Mouse (Mus musculus): ENCODE results near the gene Nt5dc1. TPM values are rescaled to one million over a fixed set of nuclear protein-coding genes. Genes with fewer than 3 reads are reported as not detected.
"Not testable (repeated sequence)": the region's sequence is repeated elsewhere in the genome, so short reads cannot be mapped to it uniquely, and the experiment has no call there.

Nt5dc1 gene
- polyA plus RNA-seq, 1 experiment from 2014 or later: 17.5 TPM

- in situ Hi-C loops (cut with MboI; ENCODE audit: low pct_unique_long_range_greater_than_20kb): no loop called here
- ATAC-seq (peak; percentile 55), DNase-seq (ENCODE audit: low read depth, low spot score) (no peak)
- TF ChIP-seq CTCF (IDR thresholded peaks at IDR 0.05): no peak
- peaks cover 9% of the 10 kb centered on the region for H3K27me3 ChIP-seq
- ChIA-PET CTCF (interaction anchor here (0.8 kb wide), 1 partner anchor 76 kb away, joined by 3 read pairs; no protein-coding TSS in a partner anchor), POLR2A (interaction anchor here (1.1 kb wide), 1 partner anchor 74 kb away, joined by 3 read pairs; no protein-coding TSS in a partner anchor)
These were observed 135.7 kb downstream of the Nt5dc1 start for GRCm38 (mm10) chr10:34282420-34283238.

DNA sequence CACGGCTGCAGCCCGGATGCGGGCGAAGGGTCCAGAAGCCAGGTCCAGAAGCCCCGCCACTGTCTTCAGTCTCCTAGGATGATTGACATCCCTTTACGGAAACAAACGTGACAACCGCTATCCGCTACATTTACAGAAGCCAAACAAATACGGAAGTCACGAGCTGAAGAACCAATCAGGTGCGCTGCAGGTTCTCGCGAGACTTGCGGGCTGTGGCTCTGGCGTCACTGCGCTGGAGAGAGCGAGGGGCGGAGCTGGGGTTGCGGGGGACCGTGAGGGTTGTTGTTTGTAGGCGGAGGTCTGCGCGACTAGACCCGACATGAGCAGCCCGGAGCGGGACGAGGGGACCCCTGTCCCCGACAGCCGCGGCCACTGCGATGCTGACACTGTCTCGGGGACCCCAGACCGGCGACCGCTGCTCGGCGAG is 136.4 kb downstream of the Nt5dc1 start, which contains the start of gene Tspyl1:
Gene Tspyl1 (plus strand): TSS at position 229 of the 427 bp plus-strand sequence.
- CTCF ChIA-PET: interaction anchor here (0.7 to 0.8 kb wide), 2 partner anchors 75 to 263 kb away, joined by 3 read pairs; no protein-coding TSS in a partner anchor
- in situ Hi-C loops (cut with MboI; ENCODE audit: low pct_unique_long_range_greater_than_20kb): no loop called here
- POLR2A ChIA-PET: interaction anchor here (0.8 to 1.1 kb wide), 2 partner anchors 74 to 99 kb away, joined by 3 read pairs; no protein-coding TSS in a partner anchor
- no peak for TF ChIP-seq CTCF (IDR thresholded peaks at IDR 0.05)
- H3K27me3 ChIP-seq: peaks cover 13% of the 10 kb centered on the region
- DNase-seq (ENCODE audit: low read depth, low spot score) (peak; percentile 85), ATAC-seq (peak; percentile 90)

GRCm38 (mm10) chr10:34281211-34281961 is 137.0 kb downstream of the Nt5dc1 start:
- peaks cover 19% of the 10 kb centered on the region for H3K27me3 ChIP-seq
- in situ Hi-C loops (cut with MboI; ENCODE audit: low pct_unique_long_range_greater_than_20kb): no loop called here
- ChIA-PET CTCF (interaction anchor here (0.7 to 1.9 kb wide), 5 partner anchors 13 to 295 kb away, joined by 3 to 5 read pairs (median 3); no protein-coding TSS in a partner anchor), POLR2A (interaction anchor here (0.8 to 1.1 kb wide), 2 partner anchors 73 to 98 kb away, joined by 3 read pairs; no protein-coding TSS in a partner anchor)
- DNase-seq (ENCODE audit: low read depth, low spot score) (no peak), ATAC-seq (no peak)
- no peak for TF ChIP-seq CTCF (IDR thresholded peaks at IDR 0.05)

- ChIA-PET POLR2A (no interaction called here), CTCF (interaction anchor here (0.8 to 1.9 kb wide), 4 partner anchors 12 to 294 kb away, joined by 3 to 5 read pairs (median 3); partner anchors contain the start of gene Trappc3l)
- in situ Hi-C loops (cut with MboI; ENCODE audit: low pct_unique_long_range_greater_than_20kb): no loop called here
- peaks cover 25% of the 10 kb centered on the region for H3K27me3 ChIP-seq
- ATAC-seq: peak; percentile 44
- DNase-seq (ENCODE audit: low read depth, low spot score): peak; percentile 37
- peak; percentile 63 for TF ChIP-seq CTCF (IDR thresholded peaks at IDR 0.05)
These were observed 137.7 kb downstream of the Nt5dc1 start for GRCm38 (mm10) chr10:34280591-34281175.

DNA sequence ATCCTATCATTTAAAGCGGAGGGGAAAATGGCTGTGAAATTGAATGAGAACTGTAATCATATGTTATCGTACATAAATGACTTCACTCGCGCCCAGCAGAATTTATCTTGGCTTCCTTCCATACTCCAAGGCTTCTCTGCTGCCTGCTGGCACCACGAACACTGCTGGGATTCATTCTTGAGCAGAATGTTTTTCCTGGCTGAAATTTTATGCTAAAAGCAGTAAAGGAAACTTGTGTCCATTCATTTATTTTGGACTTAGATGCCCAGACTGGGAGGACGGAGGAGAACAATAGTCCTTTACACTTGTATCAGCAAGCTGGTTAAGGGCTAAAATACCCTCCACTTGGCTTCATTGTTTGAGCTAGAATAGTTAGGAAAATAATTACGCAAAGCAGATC is 146.7 kb downstream of the Nt5dc1 start:
- DNase-seq (ENCODE audit: low read depth, low spot score): no peak
- no peak for TF ChIP-seq CTCF (IDR thresholded peaks at IDR 0.05)
- no peak for ATAC-seq
- CTCF ChIA-PET: no interaction called here
- H3K27me3 ChIP-seq: peaks cover 20% of the 10 kb centered on the region
- in situ Hi-C loops (cut with MboI; ENCODE audit: low pct_unique_long_range_greater_than_20kb): loop anchor here (10.0 kb wide), 1 partner anchor 127 kb away; no protein-coding TSS in a partner anchor
- POLR2A ChIA-PET: no interaction called here

DNA sequence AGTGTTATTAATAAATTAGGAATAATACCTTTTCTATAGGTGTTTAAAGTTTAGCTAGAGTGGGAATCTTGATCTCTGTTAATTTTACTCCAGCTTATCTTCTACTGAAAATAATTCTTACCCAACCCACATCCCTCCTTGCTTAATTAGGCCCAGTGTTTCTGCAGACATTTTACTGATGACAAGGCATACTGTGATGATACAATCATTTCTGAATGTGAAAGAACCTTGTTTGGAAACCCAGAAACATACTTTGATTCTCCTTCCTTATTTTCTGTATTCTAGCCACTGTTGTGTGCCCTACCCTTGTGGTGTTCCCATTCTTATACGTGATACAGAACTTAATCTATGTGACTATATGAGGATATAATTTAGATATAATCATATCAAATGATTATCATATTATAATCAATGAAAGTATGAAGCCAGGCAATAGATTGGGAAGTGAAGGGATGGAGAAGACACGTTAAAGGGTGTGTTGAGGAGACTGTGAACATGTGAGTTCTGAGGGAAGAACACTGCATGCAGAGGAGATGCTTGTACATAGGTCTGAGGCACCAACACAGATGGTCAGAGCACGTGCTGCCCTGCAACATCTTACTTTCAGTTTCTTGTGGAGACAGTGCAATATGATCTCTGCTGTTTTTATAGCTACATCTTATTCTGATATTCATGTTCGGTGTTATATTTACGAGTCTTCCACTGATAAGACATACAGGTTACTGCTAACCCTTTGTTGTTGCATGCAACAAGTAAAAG is 150.9 kb downstream of the Nt5dc1 start:
- ChIA-PET CTCF (interaction anchor here (1.3 kb wide), 1 partner anchor 13 kb away, joined by 3 read pairs; no protein-coding TSS in a partner anchor), POLR2A (no interaction called here)
- no peak for TF ChIP-seq CTCF (IDR thresholded peaks at IDR 0.05)
- no peak for DNase-seq (ENCODE audit: low read depth, low spot score)
- no peak for ATAC-seq
- in situ Hi-C loops (cut with MboI; ENCODE audit: low pct_unique_long_range_greater_than_20kb): no loop called here
- H3K27me3 ChIP-seq: peaks cover 7% of the 10 kb centered on the region

DNA sequence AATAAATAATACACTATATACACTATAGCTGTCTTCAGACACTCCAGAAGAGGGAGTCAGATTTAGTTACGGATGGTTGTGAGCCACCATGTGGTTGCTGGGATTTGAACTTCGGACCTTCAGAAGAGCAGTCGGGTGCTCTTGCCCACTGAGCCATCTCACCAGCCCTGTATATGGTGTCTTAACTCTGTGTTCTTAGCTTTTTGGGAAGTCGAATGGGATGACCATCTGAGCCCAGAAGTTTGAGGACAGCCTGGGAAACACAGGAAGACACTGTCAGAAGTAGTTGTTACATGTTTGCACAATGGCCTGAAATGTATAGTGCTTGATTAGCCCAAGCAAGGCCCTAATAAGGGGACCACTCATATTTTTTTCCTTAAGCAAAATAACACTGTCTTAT is 153.2 kb downstream of the Nt5dc1 start:
- H3K27me3 ChIP-seq: peaks cover under 1% of the 10 kb centered on the region
- CTCF ChIA-PET: no interaction called here
- POLR2A ChIA-PET: no interaction called here
- ATAC-seq (no peak), DNase-seq (ENCODE audit: low read depth, low spot score) (no peak)
- TF ChIP-seq CTCF (IDR thresholded peaks at IDR 0.05): no peak
- in situ Hi-C loops (cut with MboI; ENCODE audit: low pct_unique_long_range_greater_than_20kb): no loop called here

GRCm38 (mm10) chr10:34252833-34253232 is 165.5 kb downstream of the Nt5dc1 start:
- ATAC-seq; DNase-seq (ENCODE audit: low read depth, low spot score); CTCF ChIA-PET; in situ Hi-C loops (cut with MboI; ENCODE audit: low pct_unique_long_range_greater_than_20kb); POLR2A ChIA-PET; H3K27me3 ChIP-seq: not testable (repeated sequence)

- in situ Hi-C loops (cut with MboI; ENCODE audit: low pct_unique_long_range_greater_than_20kb): no loop called here
- no peak for TF ChIP-seq CTCF (IDR thresholded peaks at IDR 0.05)
- DNase-seq (ENCODE audit: low read depth, low spot score) (no peak), ATAC-seq (no peak)
- peaks cover 6% of the 10 kb centered on the region for H3K27me3 ChIP-seq
- ChIA-PET CTCF (interaction anchor here (1.1 kb wide), 1 partner anchor 17 kb away, joined by 3 read pairs; no protein-coding TSS in a partner anchor), POLR2A (no interaction called here)
These were observed 168.8 kb downstream of the Nt5dc1 start for GRCm38 (mm10) chr10:34249594-34249993.

Measured in Patski (cell line).